Mouse (Mus musculus) ES-Bruce4 (cell line): ENCODE measurements around the gene Gtpbp1. TPM values are rescaled to one million over a fixed set of nuclear protein-coding genes. Genes with fewer than 3 reads are reported as not detected.
"Not testable (repeated sequence)": the region's sequence is repeated elsewhere in the genome, so short reads cannot be mapped to it uniquely, and the experiment has no call there.

ENCODE experiments used
- H3K27ac ChIP-seq: 2 replicates; pipeline ENCODE4 v1.5.1; 2012; ENCODE audit warnings: low read length, inconsistent platforms; ENCODE audit not compliant: insufficient read depth
- H3K27me3 ChIP-seq: 2 replicates; pipeline ENCODE4 v1.6.1; 2012; ENCODE audit warnings: mild to moderate bottlenecking, low read length, inconsistent platforms; ENCODE audit not compliant: control insufficient read depth, poor library complexity, insufficient read depth, severe bottlenecking
- H3K36me3 ChIP-seq: 2 replicates; pipeline ENCODE4 v1.6.1; 2012; ENCODE audit warnings: inconsistent platforms, mild to moderate bottlenecking, low read length, moderate library complexity; ENCODE audit not compliant: control insufficient read depth, poor library complexity, insufficient read depth, severe bottlenecking
- H3K4me1 ChIP-seq: one replicate; pipeline ENCODE4 v1.8.1; 2011; ENCODE audit warnings: low read length; ENCODE audit not compliant: control insufficient read depth, insufficient read depth
- H3K4me3 ChIP-seq: 2 replicates; pipeline ENCODE4 v1.5.1; 2011; ENCODE audit warnings: low read depth, mild to moderate bottlenecking, low read length
- H3K9ac ChIP-seq: 2 replicates; pipeline ENCODE4 v1.6.1; 2012; ENCODE audit warnings: low read depth, mild to moderate bottlenecking, inconsistent platforms; ENCODE audit not compliant: poor library complexity, severe bottlenecking
- H3K9me3 ChIP-seq: replicated peaks from 2 replicates; pipeline ENCODE4 v1.6.1; 2012; ENCODE audit warnings: mild to moderate bottlenecking, low read length, inconsistent platforms; ENCODE audit not compliant: control insufficient read depth, poor library complexity, insufficient read depth, severe bottlenecking
- CTCF ChIP-seq: IDR thresholded peaks from one replicate; pipeline ENCODE4 v1.8.1; 2011; ENCODE audit warnings: low read depth, low read length
- EP300 ChIP-seq: IDR thresholded peaks from 2 replicates; pipeline ENCODE4 v1.6.1; 2011; ENCODE audit warnings: low read depth, low read length; ENCODE audit not compliant: insufficient read depth
- POLR2A ChIP-seq: IDR thresholded peaks from one replicate; pipeline ENCODE4 v1.8.1; 2011; ENCODE audit warnings: low read length; ENCODE audit not compliant: insufficient read depth
- polyA plus RNA-seq: library from polyadenylated mRNA; stranded (reverse); fragments of >200 nt; gene quantifications from 2 replicates; pipeline ENCODE4 v1.2.4, GENCODE M21; 2011; ENCODE audit warnings: low read depth; ENCODE audit not compliant: missing spikeins, insufficient read depth, insufficient read length

Gene Gtpbp1
- polyA plus RNA-seq, 1 experiment, result 32.4 TPM

- no peaks in the 10 kb centered on the region for H3K27me3 ChIP-seq
- no peaks in the 10 kb centered on the region for H3K9me3 ChIP-seq
- TF ChIP-seq CTCF (peak; percentile 45), EP300 (peak; percentile 56; the same call in 1 of the 2 replicates), POLR2A (no peak)
- H3K27ac ChIP-seq, result peak within 1 kb of the TSS; percentile 78
- no peaks in the 10 kb centered on the region for H3K4me1 ChIP-seq
- peaks cover 37% of the 10 kb centered on the region for H3K36me3 ChIP-seq
- peak within 1 kb of the TSS; percentile 91 for H3K4me3 ChIP-seq
- peak within 1 kb of the TSS; percentile 92 for H3K9ac ChIP-seq
Observed at GRCm38 (mm10) chr15:79670249-79670971, 20.2 kb upstream of the Gtpbp1 start, which contains the start of gene Tomm22. Gene Tomm22, plus strand, starts transcription at chr15:79670861.

GRCm38 (mm10) chr15:79670972-79671299 lies 19.7 kb upstream of the Gtpbp1 start:
- Histone ChIP-seq H3K27me3 (no peaks in the 10 kb centered on the region), H3K27ac (no peak overlapping the region), H3K4me1 (no peaks in the 10 kb centered on the region)

GRCm38 (mm10) chr15:79671828-79672348 lies 18.8 kb upstream of the Gtpbp1 start:
- H3K4me3 ChIP-seq, result peak overlapping the region; percentile 64
- H3K36me3 ChIP-seq, result peaks cover 47% of the 10 kb centered on the region
- not testable (repeated sequence) for H3K4me1 ChIP-seq, H3K27ac ChIP-seq, H3K9me3 ChIP-seq, H3K27me3 ChIP-seq
- peak overlapping the region; percentile 92; the same call in 1 of the 2 replicates for H3K9ac ChIP-seq

More at GRCm38 (mm10) chr15:79670972-79671299, 19.7 kb upstream of the Gtpbp1 start:
- H3K36me3 ChIP-seq, result peaks cover 40% of the 10 kb centered on the region
- H3K9me3 ChIP-seq, result no peaks in the 10 kb centered on the region
- TF ChIP-seq CTCF (no peak), POLR2A (no peak), EP300 (no peak)
- peak overlapping the region; percentile 91 for H3K4me3 ChIP-seq
- H3K9ac ChIP-seq, result peak overlapping the region; percentile 92

- TF ChIP-seq CTCF, result no peak
- TF ChIP-seq EP300, result no peak
- no peak for TF ChIP-seq POLR2A
- Histone ChIP-seq H3K9me3 (no peaks in the 10 kb centered on the region), H3K27ac (no peak overlapping the region), H3K36me3 (peaks cover 33% of the 10 kb centered on the region), H3K4me1 (no peaks in the 10 kb centered on the region), H3K4me3 (no peak overlapping the region), H3K27me3 (no peaks in the 10 kb centered on the region), H3K9ac (no peak overlapping the region)
Observed at GRCm38 (mm10) chr15:79677936-79678335, 12.7 kb upstream of the Gtpbp1 start.

- H3K27ac ChIP-seq, result no peak overlapping the region
- no peaks in the 10 kb centered on the region for H3K9me3 ChIP-seq
- H3K36me3 ChIP-seq, result no peaks in the 10 kb centered on the region; the same call in 1 of the 2 replicates
- H3K4me1 ChIP-seq, result peaks cover 4% of the 10 kb centered on the region
- no peak overlapping the region for H3K9ac ChIP-seq
- no peak overlapping the region for H3K4me3 ChIP-seq
- no peaks in the 10 kb centered on the region for H3K27me3 ChIP-seq
- TF ChIP-seq EP300, result no peak
- no peak for TF ChIP-seq POLR2A
- TF ChIP-seq CTCF, result no peak
Observed at GRCm38 (mm10) chr15:79681973-79682372, 8.7 kb upstream of the Gtpbp1 start.

GRCm38 (mm10) chr15:79683146-79683545 lies 7.5 kb upstream of the Gtpbp1 start:
- H3K27ac ChIP-seq, result no peak overlapping the region
- H3K27me3 ChIP-seq, result no peaks in the 10 kb centered on the region
- TF ChIP-seq POLR2A (no peak), CTCF (no peak), EP300 (no peak)
- H3K9me3 ChIP-seq, result no peaks in the 10 kb centered on the region
- no peak overlapping the region for H3K9ac ChIP-seq
- H3K36me3 ChIP-seq, result no peaks in the 10 kb centered on the region
- H3K4me3 ChIP-seq, result no peak overlapping the region
- peaks cover 4% of the 10 kb centered on the region for H3K4me1 ChIP-seq
